Mouse (Mus musculus) liver, adult 2 months (tissue): ENCODE measurements around the gene Helz.

Source experiments
- CTCF ChIP-seq: fragments of 200-500 bp; IDR thresholded peaks from 2 replicates; pipeline ENCODE4 v1.5.1; 2011; ENCODE audit warnings: low read depth, low read length, control low read depth
- POLR2A ChIP-seq: fragments of 200-500 bp; IDR thresholded peaks from 2 replicates; pipeline ENCODE4 v1.6.1; 2011; ENCODE audit warnings: low read length, control low read depth; ENCODE audit not compliant: insufficient read depth; ENCODE audit errors: extremely low read depth

- no peak for TF ChIP-seq CTCF
- TF ChIP-seq POLR2A = no peak
These were observed 90.4 kb downstream of the Helz start for GRCm38 (mm10) chr11:107638137-107638536.
